Mouse (Mus musculus): ENCODE data around the gene Tldc2.

The Tldc2 gene

GRCm38 (mm10) chr2:157086796-157087195 lies at the start of gene Tldc2:
TSS of gene Tldc2 (plus strand) at chr2:157087055.
- in situ Hi-C loops (cut with MboI, MseI): no loop called here

DNA sequence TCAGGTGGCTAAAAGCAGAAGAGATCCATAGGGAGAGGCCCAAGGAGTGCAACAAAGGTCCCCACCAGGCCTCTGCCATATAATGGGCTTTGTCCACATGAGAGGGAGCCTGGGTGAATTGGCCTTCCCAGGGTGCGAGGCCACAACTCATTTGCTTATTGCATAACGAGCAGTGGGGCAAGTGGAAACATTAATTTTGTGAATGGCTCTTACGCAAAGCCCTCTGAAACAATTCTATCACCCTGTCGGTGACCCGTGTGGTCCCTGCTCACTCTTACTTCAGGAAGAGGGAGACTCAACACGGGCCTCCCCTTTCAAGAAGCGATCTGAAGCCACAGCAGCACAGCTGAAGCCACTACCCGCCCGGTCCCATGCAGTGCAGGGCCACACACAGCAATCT lies 49.6 kb upstream of the Tldc2 start:
- in situ Hi-C loops (cut with MboI, MseI): no loop called here

- in situ Hi-C loops (cut with MboI, MseI): no loop called here
Observed at GRCm38 (mm10) chr2:157039900-157040648, 46.8 kb upstream of the Tldc2 start.

- in situ Hi-C loops (cut with MboI, MseI): no loop called here
Observed at GRCm38 (mm10) chr2:157040649-157041046, 46.2 kb upstream of the Tldc2 start.

DNA sequence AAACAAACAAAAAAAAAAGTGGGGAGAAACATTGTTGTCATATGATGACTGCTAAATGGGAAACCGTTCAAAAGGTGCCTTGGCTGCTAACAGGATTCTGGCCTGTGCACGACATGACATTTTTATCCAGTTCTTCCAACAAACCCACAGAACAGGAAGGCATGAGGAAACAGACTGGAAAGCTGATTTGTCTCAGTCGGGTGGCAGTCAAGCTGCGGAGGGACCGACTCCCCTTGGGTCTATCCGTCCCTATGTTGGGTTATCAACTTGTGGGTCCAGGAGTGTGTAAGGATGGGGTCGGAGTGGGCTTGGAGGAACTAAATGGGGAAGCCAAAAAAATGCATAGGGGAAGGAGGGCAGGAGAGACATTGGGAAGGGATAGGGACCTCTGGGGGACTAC lies 45.4 kb upstream of the Tldc2 start:
- in situ Hi-C loops (cut with MboI, MseI): no loop called here

GRCm38 (mm10) chr2:157043556-157043955 lies 43.3 kb upstream of the Tldc2 start:
- in situ Hi-C loops (cut with MboI, MseI): no loop called here

DNA sequence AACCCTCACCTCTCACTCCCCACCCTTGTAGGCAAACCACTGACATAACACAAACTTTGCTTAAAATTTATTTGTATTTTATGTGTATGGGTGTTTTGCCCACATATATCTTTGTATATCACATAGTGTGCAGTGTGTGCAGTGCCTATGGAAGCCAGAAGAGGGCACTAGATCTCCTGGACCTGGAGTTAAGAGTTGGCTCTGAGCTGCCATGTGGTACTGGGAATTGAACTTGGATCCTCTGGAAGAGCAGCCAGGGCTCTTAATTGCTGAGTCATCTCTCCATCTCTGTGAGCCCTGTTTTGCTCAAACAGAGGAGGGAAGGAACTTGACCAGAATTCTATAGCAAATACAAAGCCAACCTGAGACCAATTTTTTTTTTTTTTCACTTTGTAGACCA lies 42.9 kb upstream of the Tldc2 start:
- in situ Hi-C loops (cut with MboI, MseI): no loop called here

GRCm38 (mm10) chr2:157045932-157046331 lies 40.9 kb upstream of the Tldc2 start:
- in situ Hi-C loops (cut with MboI, MseI): no loop called here

DNA sequence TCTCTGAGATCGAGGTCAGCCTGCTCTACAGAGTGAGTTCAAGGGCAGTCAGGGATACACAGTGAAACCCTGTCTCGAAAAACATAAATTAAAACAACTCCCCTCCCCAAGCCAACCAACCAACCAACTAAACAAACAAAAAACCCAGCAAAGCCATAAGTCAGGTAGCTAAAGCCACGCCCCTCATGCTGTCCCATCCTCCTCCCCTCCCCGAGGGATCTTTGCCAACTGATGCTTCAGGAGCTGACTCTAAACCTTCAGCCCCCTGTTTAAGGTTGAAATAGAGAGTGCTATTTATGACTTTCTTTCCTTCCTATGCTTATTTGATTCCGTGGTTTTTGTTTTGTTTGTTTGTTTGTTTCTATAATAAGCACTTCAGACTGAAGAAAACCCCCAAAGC lies 39.9 kb upstream of the Tldc2 start:
- in situ Hi-C loops (cut with MboI, MseI): no loop called here

DNA sequence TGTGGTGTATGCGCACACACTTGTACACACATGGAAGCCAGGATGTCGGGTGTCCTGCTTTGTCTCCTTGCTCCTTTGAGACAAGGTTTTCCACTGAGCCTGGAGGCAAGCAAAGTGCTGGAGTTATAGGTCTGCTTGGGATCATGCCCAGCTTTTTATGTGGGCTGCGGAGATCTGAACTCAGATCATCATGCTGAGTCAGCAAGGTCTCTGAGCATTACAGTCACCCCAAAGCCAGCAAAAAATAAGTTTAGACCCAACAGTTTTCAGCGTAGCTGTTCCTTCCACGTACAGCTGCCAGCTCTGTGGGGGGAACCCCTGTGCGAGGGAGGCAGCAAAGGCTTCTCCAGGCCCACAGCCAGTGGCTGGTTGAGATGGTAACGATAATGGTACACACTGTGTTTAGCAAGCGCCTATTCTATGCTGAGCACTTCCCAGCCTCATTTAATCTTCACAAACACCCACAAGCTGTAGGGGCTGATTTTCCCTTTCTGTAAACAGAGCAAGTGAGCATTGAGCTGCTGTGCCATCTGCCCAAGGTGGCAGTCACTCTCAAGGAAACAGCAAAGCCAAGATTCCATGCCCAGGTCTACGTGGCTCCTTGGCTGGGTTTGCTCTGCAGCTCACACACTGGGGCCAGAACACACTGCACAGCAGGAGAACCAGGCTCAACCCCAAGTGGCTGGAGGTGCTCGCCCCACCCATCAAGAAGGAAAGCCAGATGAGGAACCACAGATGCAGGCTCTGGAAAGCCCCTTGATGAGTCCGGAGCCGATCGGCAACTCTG lies 38.3 kb upstream of the Tldc2 start:
- in situ Hi-C loops (cut with MboI, MseI): no loop called here

DNA sequence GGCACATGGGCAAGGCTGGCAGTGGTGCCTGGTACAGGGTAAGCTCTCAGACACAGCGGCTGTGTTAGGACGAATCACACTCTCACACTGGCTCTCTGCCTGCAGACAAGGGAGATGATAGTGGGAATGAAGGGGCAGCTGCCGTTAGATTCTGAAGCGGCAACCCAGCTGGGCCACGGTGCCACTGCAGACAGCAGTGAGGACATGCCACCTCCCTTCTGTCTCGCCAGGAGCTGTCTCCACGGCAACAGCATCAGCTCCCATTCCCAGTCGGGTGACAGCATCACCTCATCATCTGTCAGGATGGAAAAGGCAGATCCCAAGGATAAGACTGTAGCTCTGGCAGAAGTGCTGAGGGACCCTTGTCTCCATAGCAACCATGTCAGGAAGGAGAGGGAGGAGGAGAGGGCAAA lies 37.0 kb upstream of the Tldc2 start:
- in situ Hi-C loops (cut with MboI, MseI): no loop called here

GRCm38 (mm10) chr2:157052448-157052847 lies 34.4 kb upstream of the Tldc2 start:
- in situ Hi-C loops (cut with MboI, MseI): no loop called here

DNA sequence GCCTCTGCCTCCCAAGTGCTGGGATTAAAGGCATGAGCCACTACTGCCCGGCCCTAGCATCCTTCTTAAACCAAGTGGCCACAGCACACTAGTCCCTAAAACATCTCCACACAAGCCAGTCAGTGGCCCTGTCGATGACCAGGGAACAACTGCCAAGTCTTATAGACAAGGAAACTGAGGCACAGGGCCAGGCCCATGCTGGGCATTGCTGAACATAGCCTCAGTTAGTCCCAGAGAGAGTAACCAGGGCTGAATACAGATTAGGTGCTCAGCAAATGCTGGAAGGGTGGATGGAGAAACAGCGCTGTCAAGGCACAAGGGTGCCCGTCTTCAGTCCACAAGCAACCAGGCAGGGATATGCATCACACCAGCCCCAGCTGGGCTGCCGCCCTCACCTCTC lies 33.7 kb upstream of the Tldc2 start:
- in situ Hi-C loops (cut with MboI, MseI): no loop called here

DNA sequence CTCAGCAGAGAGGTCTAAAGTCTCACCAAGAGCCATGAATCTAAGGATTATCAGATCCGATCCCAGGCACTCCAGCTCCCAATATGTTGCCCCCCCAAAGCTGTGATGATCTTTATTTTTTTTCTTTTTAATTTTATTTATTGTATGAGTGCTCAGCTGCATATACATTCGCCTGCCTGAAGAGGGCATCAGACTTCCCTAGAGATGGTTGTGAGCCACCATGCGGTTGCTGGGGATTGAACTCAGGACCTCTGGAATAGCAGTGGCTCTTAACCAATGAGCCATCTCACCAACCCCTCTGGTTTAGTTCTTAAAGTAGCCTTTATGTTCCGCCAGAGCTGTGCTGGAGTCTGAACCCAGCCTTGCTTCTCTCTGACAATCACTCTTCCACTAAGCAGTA lies 33.1 kb upstream of the Tldc2 start:
- in situ Hi-C loops (cut with MboI, MseI): no loop called here

GRCm38 (mm10) chr2:157054297-157054696 lies 32.6 kb upstream of the Tldc2 start:
- in situ Hi-C loops (cut with MboI, MseI): no loop called here

GRCm38 (mm10) chr2:157054816-157055215 lies 32.0 kb upstream of the Tldc2 start:
- in situ Hi-C loops (cut with MboI, MseI): no loop called here

DNA sequence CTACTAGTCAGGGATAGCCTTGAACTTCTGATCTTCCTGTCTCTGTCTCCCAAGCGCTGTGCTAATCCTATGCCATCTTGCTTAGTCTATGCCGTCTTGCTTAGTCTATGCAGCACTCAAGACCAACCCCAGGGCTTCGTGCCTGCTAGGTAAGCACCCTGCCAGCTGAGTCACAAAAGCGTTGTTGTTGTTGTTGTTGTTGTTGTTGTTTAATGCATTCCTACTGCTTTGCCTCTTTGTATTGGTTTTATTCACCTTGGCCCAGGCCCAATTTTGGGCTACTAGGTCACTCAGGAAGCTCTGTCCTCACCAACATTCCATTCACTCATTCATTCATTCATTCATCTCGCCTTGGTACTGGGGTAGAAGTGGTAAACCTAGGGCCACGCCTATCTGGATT lies 31.1 kb upstream of the Tldc2 start:
- in situ Hi-C loops (cut with MboI, MseI): no loop called here

DNA sequence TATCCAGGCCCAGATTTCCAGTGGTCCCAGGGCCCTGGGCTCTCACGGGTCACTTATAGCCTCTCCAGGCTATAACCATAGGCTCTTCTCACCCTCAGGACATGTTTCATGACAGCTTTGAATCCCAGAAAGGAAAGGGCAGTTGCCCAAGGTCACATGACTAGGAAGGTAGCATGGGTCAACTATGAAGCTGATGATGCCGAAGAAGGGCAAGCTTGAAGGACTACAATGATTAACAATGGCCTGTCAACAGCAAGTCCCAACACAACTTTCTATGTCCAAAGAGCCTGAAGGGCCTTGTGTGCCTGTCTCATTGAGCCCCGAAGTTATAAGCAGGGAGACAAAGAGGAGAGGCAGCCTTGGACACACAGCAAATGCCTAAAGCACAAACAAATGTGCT lies 29.7 kb upstream of the Tldc2 start:
- in situ Hi-C loops (cut with MboI, MseI): no loop called here

DNA sequence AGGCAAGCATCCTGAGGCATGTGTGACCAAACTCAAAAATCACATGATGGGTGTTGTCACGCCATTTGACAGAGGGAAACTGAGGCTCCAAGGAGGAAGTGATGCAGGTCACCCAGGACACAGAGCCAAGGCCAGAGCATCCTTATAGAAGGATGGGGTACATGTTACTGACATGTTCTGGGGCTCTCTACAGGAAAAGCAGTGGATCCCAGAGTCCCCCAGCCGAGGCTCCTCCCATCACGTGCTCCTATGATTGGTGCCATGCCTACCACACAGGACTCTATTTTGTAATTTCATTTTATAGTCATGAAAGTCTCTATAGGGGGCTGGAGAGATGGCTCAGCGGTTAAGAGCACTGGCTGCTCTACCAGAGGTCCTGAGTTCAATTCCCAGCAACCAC lies 29.1 kb upstream of the Tldc2 start:
- in situ Hi-C loops (cut with MboI, MseI): no loop called here

- in situ Hi-C loops (cut with MboI, MseI): no loop called here
Observed at GRCm38 (mm10) chr2:157058342-157058998, 28.4 kb upstream of the Tldc2 start.

GRCm38 (mm10) chr2:157059166-157059565 lies 27.7 kb upstream of the Tldc2 start:
- in situ Hi-C loops (cut with MboI, MseI): no loop called here

DNA sequence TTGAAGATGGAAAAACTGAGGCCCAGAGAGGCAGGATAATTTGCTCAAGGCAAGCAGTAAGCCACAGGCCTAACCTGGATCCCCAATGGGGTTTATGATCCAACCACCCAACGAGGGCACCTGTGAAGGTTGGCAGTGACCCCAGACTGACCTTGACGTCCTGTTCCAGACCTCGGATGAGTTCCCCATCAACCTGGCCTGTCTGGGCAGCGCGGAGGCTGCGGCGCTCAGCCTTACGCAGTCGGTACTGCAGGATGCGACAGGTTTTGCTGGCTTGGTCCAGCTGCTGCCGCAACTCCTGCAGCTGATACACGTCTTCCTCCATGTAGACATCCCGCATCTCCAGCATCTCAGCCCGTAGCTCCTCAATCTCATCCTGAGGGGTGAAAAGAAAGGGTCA lies 26.8 kb upstream of the Tldc2 start:
- in situ Hi-C loops (cut with MboI, MseI): no loop called here
